Mouse (Mus musculus): ENCODE measurements around the gene Cnn3. TPM values are rescaled to one million over a fixed set of nuclear protein-coding genes. Genes with fewer than 3 reads are reported as not detected.
A peak's percentile ranks its signal among the peaks of the same experiment; 100 is the strongest.

Gene Cnn3
- polyA plus RNA-seq, 1 experiment from 2014 or later: 941 TPM

DNA sequence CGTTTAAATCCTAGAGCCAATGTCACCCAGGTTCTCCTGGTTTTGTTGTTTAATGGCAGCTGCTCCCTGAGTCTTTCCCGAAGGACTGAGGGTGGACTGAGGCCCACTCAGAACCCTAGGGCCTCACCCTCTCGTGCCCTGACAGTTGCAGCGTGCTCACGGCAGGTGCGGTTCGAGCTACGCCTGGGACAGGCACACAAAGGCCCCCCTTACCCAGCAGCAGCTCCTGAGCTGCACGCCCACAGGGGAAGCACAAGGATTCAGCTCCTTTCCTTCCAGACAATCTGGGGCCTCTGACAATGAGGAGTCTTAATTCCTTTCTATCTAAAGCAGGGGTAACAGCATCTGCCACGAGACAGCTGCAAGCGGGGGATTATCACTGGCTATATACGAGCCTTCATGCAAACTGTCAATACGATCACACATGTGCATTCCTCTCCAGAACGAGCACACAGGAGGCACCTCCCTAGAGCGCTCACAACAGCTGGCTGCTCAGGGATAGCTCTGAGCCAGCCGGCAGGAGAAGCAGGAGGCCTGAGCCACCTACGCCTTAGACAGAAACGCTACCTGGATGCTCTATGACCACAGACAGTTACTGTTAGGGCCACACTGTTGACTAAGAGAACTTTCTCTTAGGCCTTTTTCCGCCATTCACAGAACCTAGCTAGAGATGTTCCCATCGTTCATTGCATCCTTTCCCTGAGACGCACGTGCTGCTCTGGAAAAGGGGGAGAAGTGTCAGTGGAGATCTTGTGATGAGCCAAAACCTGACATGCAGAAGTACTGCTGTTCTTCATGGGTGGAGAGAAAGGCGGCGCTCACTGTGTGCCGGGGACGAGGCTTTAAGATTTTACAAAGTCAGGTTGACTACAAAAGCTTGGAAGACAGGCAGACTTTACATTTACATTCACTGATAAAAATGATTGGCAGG is 54.0 kb downstream of the Cnn3 start:
- Histone ChIP-seq H3K9me3 (no peaks in the 10 kb centered on the region), H3K9ac (no peak overlapping the region), H3K4me2 (replicated peaks) (no peak overlapping the region), H3K27ac (no peak overlapping the region), H3K4me3 (no peak overlapping the region), H3K36me3 (no peaks in the 10 kb centered on the region), H3K4me1 (peaks cover 27% of the 10 kb centered on the region), H3K27me3 (no peaks in the 10 kb centered on the region)
- peak; percentile 44; the same call in 1 of the 2 replicates for ATAC-seq (ENCODE audit: insufficient number of reproducible peaks, insufficient read depth, low FRiP score, low TSS enrichment)
- WGBS: 47% methylated on average over 26 of the region's 26 CpGs

DNA sequence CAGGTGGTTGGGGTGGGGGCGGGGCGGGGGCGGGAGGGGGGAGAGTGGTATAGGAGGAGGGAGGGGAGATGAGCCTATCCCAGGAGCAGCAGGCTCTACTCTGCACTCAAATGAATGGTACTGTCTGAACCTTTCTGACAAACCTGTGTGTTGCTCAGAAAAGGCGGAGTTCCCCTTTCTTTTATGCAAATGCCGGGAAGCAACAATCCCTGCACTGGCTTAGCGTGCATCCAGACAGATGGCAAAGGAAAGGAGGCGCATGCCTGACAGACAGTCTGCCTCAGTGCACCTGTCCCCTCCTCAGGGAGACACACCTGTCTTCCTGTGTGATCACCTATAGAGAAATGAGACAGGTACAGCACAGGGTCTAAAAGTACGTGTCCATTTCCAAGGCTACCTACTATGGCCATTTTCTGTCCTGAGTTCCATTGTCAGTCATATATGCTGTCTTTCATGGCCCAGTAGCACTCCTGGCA is 54.7 kb downstream of the Cnn3 start:
- Histone ChIP-seq H3K27ac (peak overlapping the region; percentile 4; the same call in 1 of the 2 replicates), H3K36me3 (no peaks in the 10 kb centered on the region), H3K4me1 (peaks cover 27% of the 10 kb centered on the region), H3K4me3 (no peak overlapping the region), H3K27me3 (no peaks in the 10 kb centered on the region), H3K9me3 (no peaks in the 10 kb centered on the region), H3K4me2 (replicated peaks) (no peak overlapping the region), H3K9ac (no peak overlapping the region)
- 74% methylated on average over 8 of the region's 8 CpGs for WGBS
- ATAC-seq (ENCODE audit: insufficient number of reproducible peaks, insufficient read depth, low FRiP score, low TSS enrichment): no peak

DNA sequence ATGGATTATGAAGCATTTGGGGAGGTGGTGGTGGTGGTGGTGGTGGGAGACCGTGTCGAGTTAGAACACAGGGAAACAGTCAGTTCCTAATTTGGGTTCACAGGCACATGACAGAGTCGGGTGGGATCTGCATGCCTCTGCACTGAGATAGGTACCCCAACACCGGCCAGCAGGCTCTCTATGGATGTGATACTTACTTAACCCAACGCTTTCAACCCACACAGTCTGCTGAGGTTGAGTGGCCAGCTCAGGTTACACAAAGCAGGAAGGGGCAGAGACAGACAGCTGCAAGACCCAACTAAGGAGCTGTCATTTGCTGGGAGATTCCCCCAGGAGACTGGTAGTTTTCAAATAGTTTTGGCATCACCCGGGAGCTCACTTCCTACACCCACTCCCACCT is 55.3 kb downstream of the Cnn3 start:
- Histone ChIP-seq H3K4me3 (no peak overlapping the region), H3K27ac (peak overlapping the region; percentile 4; the same call in 1 of the 2 replicates), H3K4me1 (peaks cover 27% of the 10 kb centered on the region), H3K27me3 (no peaks in the 10 kb centered on the region), H3K9ac (no peak overlapping the region), H3K36me3 (no peaks in the 10 kb centered on the region), H3K9me3 (no peaks in the 10 kb centered on the region), H3K4me2 (replicated peaks) (no peak overlapping the region)
- ATAC-seq (ENCODE audit: insufficient number of reproducible peaks, insufficient read depth, low FRiP score, low TSS enrichment): 0 out of 2 replicates have a peak, but pooled peaks have one; percentile 11
- WGBS: 25% methylated on average over 6 of the region's 6 CpGs

DNA sequence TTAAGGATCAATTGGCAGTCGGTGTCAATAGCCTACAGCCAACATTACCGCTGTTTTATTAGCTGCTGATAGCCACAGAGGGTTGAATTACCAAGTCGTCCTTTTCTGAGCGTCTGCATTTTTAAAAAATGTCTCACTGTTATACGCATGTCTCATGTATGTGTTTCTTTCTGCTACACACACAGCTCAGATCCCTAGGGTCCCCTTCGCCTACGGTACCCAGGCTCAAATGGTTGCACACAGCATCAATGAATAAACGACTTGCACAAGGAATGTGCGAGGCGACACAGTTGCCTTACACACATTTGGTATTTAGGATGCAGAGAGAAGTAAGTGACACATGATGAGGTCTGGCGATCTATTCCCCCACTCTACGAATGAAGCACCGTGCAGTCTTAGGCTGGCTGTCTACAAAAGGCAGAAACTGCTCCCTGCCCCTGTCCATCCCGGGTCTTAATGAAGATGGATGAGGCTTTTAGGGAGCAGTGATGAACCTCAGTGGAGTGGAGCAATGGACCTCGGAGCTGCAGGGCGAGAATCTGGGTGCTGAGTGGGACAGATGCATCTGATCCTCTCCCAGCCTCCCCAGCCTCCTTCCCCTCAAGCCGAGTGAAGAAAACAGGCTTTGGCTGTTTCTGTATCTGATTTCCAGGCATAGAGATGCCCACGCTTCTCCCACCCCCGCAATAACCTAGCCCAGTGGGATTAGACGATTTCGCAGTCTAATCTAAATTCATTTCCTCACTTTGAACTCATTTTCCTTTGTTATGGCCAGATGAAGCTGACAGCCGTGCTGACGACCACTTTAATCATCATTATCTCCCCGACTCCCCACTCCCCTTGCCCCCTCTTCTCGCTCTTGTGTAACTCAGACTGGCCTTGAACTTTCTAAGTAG is 57.2 kb downstream of the Cnn3 start:
- Histone ChIP-seq H3K4me1 (peaks cover 27% of the 10 kb centered on the region), H3K9ac (no peak overlapping the region), H3K36me3 (no peaks in the 10 kb centered on the region), H3K27me3 (no peaks in the 10 kb centered on the region), H3K4me2 (replicated peaks) (no peak overlapping the region), H3K4me3 (no peak overlapping the region), H3K9me3 (no peaks in the 10 kb centered on the region), H3K27ac (no peak overlapping the region)
- no peak for ATAC-seq (ENCODE audit: insufficient number of reproducible peaks, insufficient read depth, low FRiP score, low TSS enrichment)
- WGBS: 57% methylated on average over 25 of the region's 25 CpGs

DNA sequence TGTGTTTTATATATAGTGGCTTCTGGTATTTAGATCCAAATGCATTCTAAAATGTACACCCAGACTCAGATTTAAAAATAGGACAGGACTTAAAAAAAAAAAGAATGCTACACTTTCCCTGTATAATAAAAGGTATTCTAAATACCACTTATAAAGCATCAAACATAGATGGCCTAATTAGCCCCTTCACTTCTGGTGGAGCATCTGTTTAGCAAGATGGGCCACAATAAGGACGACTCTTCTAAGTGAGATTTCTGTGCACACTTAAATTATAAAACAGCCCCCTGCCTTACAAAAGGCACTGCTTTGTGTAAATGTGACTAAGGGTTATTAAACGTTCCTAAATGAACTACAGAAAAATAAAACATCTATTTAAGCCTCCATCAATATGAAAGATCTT is 58.9 kb downstream of the Cnn3 start:
- H3K27me3 ChIP-seq: no peaks in the 10 kb centered on the region
- no peak overlapping the region for H3K4me2 ChIP-seq (replicated peaks)
- no peaks in the 10 kb centered on the region for H3K9me3 ChIP-seq
- no peak for ATAC-seq (ENCODE audit: insufficient number of reproducible peaks, insufficient read depth, low FRiP score, low TSS enrichment)
- no peak overlapping the region for H3K9ac ChIP-seq
- H3K27ac ChIP-seq: no peak overlapping the region
- H3K4me3 ChIP-seq: no peak overlapping the region
- no peaks in the 10 kb centered on the region for H3K36me3 ChIP-seq
- WGBS: 79% methylated on average over 2 of the region's 2 CpGs
- peaks cover 36% of the 10 kb centered on the region for H3K4me1 ChIP-seq

DNA sequence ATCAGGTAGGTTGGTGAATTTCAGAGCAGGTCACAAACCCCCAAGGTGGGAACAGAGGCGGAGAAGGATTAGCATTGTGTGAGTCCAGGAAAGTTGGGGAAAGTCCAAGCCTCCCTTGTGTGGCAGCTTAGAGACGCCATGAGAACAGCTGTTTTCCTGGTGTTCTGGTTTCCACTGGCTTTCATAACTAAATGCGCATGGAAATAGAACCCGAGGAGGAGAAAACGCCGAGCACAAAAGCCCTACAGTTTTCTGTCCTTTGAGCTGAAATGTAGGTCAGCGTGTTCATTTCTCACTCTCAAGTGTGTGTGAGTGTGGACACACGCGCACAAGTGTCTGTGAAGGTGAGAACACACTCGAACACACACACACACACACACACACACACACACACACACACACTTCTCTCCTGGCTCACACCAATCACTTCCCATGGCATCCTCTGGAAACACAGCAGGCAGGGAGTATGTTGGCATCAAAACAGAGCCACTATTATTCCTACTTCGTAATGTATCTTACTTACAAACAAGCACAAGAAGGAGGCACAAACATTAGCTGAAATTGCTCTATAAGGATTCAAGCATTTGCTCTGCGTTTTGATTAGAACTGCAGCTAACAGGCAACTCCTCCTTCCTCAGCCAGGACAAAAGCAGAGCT is 63.3 kb downstream of the Cnn3 start:
- no peak overlapping the region for H3K4me2 ChIP-seq (replicated peaks)
- no peak; the same call in 1 of the 2 replicates for ATAC-seq (ENCODE audit: insufficient number of reproducible peaks, insufficient read depth, low FRiP score, low TSS enrichment)
- no peaks in the 10 kb centered on the region for H3K27me3 ChIP-seq
- H3K4me3 ChIP-seq: no peak overlapping the region
- no peaks in the 10 kb centered on the region for H3K9me3 ChIP-seq
- no peak overlapping the region for H3K9ac ChIP-seq
- peak overlapping the region; percentile 80 for H3K27ac ChIP-seq
- no peaks in the 10 kb centered on the region for H3K36me3 ChIP-seq
- H3K4me1 ChIP-seq: peaks cover 26% of the 10 kb centered on the region; the same call in 1 of the 2 replicates
- WGBS: 49% methylated on average over 12 of the region's 12 CpGs

DNA sequence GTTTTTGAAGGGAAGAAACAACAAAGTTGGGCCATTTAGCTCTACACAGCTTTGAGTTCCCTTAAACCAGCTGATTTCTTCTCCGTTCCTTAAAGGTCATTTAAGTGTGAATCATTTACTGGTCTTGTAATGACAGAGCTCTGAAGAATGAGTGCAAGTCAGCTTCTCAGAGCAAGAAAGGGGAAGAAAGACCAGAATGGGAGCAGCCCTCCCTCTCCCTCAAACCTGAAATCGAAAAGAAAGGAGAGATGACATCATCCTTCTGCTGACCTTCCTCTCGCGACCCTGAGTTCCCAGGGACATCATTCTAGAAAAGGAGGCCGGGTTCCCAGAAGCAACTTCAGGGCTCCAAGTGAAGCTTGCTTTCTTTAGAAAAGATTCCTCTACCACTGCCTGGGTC is 64.6 kb downstream of the Cnn3 start:
- Histone ChIP-seq H3K9me3 (no peaks in the 10 kb centered on the region), H3K36me3 (no peaks in the 10 kb centered on the region), H3K4me3 (no peak overlapping the region), H3K27me3 (no peaks in the 10 kb centered on the region), H3K9ac (no peak overlapping the region), H3K4me1 (peaks cover 26% of the 10 kb centered on the region; the same call in 1 of the 2 replicates), H3K4me2 (replicated peaks) (no peak overlapping the region), H3K27ac (no peak overlapping the region)
- WGBS: 50% methylated on average over 5 of the region's 5 CpGs
- no peak for ATAC-seq (ENCODE audit: insufficient number of reproducible peaks, insufficient read depth, low FRiP score, low TSS enrichment)

DNA sequence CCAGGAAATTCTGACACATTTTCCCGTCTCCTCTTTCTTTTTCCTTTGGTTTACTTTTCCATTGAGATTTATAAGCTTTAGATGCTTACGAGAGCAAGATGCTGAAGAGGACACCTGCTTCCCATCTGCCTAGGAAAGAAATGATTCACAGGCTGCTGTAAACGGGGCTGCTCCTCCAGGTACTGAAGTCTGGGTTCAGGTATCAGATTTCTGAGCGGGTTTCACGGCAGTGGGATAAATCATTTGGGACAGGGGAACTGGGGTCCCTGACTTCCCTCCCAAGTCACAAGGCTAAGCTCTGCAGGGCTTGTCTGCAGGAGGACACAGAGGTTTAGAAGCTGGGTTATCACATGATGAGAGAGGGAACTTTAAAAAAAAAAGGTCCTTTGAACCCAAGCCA is 65.7 kb downstream of the Cnn3 start:
- no peaks in the 10 kb centered on the region for H3K27me3 ChIP-seq
- no peak overlapping the region for H3K4me3 ChIP-seq
- H3K4me1 ChIP-seq: peaks cover 26% of the 10 kb centered on the region; the same call in 1 of the 2 replicates
- H3K9ac ChIP-seq: no peak overlapping the region
- no peak overlapping the region for H3K27ac ChIP-seq
- no peaks in the 10 kb centered on the region for H3K36me3 ChIP-seq
- ATAC-seq (ENCODE audit: insufficient number of reproducible peaks, insufficient read depth, low FRiP score, low TSS enrichment): no peak
- 31% methylated on average over 5 of the region's 5 CpGs for WGBS
- no peak overlapping the region for H3K4me2 ChIP-seq (replicated peaks)
- no peaks in the 10 kb centered on the region for H3K9me3 ChIP-seq

DNA sequence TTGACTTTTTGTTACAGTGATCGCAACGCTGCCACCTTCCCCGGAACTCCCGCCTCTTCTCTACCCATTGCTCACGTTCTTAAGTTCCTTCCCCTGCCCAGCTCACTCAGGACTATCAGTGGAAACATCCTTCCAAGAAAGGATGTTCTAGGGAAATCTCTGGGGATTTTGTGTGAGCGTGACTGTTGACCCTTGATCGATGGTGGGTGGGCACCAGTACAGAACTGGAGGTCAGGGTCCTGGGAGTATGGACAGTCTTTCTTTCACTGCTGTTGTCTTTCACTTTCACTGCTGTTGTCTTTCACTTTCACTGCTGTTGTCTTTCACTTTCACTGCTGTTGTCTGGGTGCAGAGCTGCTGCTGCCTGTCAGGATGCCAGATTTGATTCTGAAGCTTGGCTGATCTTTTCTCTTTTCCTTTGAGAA is 67.7 kb downstream of the Cnn3 start:
- H3K36me3 ChIP-seq: no peaks in the 10 kb centered on the region
- no peak overlapping the region for H3K4me3 ChIP-seq
- no peak overlapping the region for H3K4me2 ChIP-seq (replicated peaks)
- H3K4me1 ChIP-seq: peaks cover 23% of the 10 kb centered on the region; the same call in 1 of the 2 replicates
- 81% methylated on average over 7 of the region's 7 CpGs for WGBS
- ATAC-seq (ENCODE audit: insufficient number of reproducible peaks, insufficient read depth, low FRiP score, low TSS enrichment): no peak
- H3K9me3 ChIP-seq: no peaks in the 10 kb centered on the region
- no peak overlapping the region for H3K27ac ChIP-seq
- no peak overlapping the region for H3K9ac ChIP-seq
- no peaks in the 10 kb centered on the region for H3K27me3 ChIP-seq

DNA sequence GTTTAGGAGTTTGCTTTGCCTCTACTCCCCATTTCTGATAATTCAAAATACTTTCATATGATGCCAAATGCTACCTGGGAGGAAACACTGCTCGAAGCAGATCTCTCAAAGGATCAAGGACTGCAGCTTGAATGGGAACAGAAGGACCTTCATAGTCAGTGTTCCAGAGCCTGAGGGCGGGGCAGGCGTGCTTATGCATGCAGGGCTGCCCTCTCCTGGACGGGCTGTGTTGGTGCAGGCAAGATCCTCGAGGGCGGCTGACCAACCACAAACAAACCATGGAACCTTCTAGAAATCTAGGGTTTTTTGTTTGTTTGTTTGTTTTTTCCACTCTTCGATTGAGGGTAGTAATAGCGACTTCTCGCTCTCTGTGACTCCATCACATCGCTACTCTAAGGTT is 73.9 kb downstream of the Cnn3 start:
- Histone ChIP-seq H3K27me3 (no peaks in the 10 kb centered on the region), H3K9ac (no peak overlapping the region), H3K27ac (no peak overlapping the region), H3K4me1 (no peaks in the 10 kb centered on the region), H3K4me3 (no peak overlapping the region), H3K4me2 (replicated peaks) (no peak overlapping the region), H3K36me3 (no peaks in the 10 kb centered on the region), H3K9me3 (no peaks in the 10 kb centered on the region)
- ATAC-seq (ENCODE audit: insufficient number of reproducible peaks, insufficient read depth, low FRiP score, low TSS enrichment): no peak
- 53% methylated on average over 10 of the region's 10 CpGs for WGBS

DNA sequence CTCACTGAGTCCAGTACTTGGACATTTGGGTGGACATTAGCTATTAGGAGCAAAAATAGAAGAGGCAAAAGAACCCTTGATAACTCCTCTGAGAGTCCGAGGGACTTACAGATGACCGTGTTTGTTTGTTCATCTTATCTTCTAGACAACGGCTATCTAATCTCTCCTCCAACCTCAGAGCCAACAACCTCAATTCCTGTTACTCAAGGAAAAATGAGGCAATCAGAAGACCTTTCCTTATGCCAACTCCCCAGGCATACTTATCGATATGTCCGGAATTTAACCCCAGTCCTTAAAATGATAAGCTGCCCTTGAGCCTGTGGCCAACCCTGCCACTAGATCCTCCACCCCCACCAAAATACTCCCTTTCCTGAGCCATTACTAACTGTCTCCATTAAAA is 74.4 kb downstream of the Cnn3 start:
- Histone ChIP-seq H3K36me3 (no peaks in the 10 kb centered on the region), H3K4me2 (replicated peaks) (no peak overlapping the region), H3K9ac (no peak overlapping the region), H3K9me3 (no peaks in the 10 kb centered on the region), H3K27me3 (no peaks in the 10 kb centered on the region), H3K4me3 (no peak overlapping the region), H3K4me1 (no peaks in the 10 kb centered on the region), H3K27ac (no peak overlapping the region)
- 90% methylated on average over 5 of the region's 5 CpGs for WGBS
- no peak for ATAC-seq (ENCODE audit: insufficient number of reproducible peaks, insufficient read depth, low FRiP score, low TSS enrichment)
